Mouse (Mus musculus) liver, adult 2 months (tissue): Measurements from ENCODE around the gene Fam222b. TPM values are rescaled to one million over a fixed set of nuclear protein-coding genes. Genes with fewer than 3 reads are reported as not detected.
A peak's percentile ranks its signal among the peaks of the same experiment; 100 is the strongest.

ENCODE experiments used
- DNase-seq: peaks from one replicate; pipeline ENCODE4 v3.0.0-alpha.2; 2011; ENCODE audit warnings: low read depth, low spot score; ENCODE audit errors: extremely low read depth
- H3K27ac ChIP-seq: fragments of 200-500 bp; replicated peaks from 2 replicates; pipeline ENCODE4 v1.5.1; 2012; ENCODE audit warnings: low read depth, mild to moderate bottlenecking, control low read depth, inconsistent platforms, low read length; ENCODE audit not compliant: insufficient read depth
- H3K27me3 ChIP-seq: fragments of 200-500 bp; 2 replicates; pipeline ENCODE4 v1.6.1; 2012; ENCODE audit warnings: mild to moderate bottlenecking, moderate library complexity, low read length, inconsistent platforms; ENCODE audit not compliant: control insufficient read depth, insufficient read depth
- H3K36me3 ChIP-seq: fragments of 200-500 bp; 2 replicates; pipeline ENCODE4 v1.6.1; 2012; ENCODE audit warnings: low read length, inconsistent platforms; ENCODE audit not compliant: control insufficient read depth, insufficient read depth
- H3K4me1 ChIP-seq: fragments of 200-500 bp; 2 replicates; pipeline ENCODE4 v1.6.1; 2011; ENCODE audit warnings: low read length; ENCODE audit not compliant: control insufficient read depth, insufficient read depth
- H3K4me3 ChIP-seq: fragments of 200-500 bp; 2 replicates; pipeline ENCODE4 v1.5.1; 2011; ENCODE audit warnings: low read depth, mild to moderate bottlenecking, control low read depth, low read length, moderate library complexity; ENCODE audit not compliant: insufficient read depth
- H3K79me2 ChIP-seq: fragments of 200-500 bp; 2 replicates; pipeline ENCODE4 v1.6.1; 2012; ENCODE audit warnings: inconsistent platforms, mild to moderate bottlenecking, low read length, moderate library complexity; ENCODE audit not compliant: control insufficient read depth, insufficient read depth
- H3K9ac ChIP-seq: fragments of 200-500 bp; 2 replicates; pipeline ENCODE4 v1.6.1; 2012; ENCODE audit warnings: low read depth, mild to moderate bottlenecking, control low read depth, inconsistent platforms, low read length
- CTCF ChIP-seq: fragments of 200-500 bp; IDR thresholded peaks from 2 replicates; pipeline ENCODE4 v1.5.1; 2011; ENCODE audit warnings: low read depth, low read length, control low read depth
- POLR2A ChIP-seq: fragments of 200-500 bp; IDR thresholded peaks from 2 replicates; pipeline ENCODE4 v1.6.1; 2011; ENCODE audit warnings: low read length, control low read depth; ENCODE audit not compliant: insufficient read depth; ENCODE audit errors: extremely low read depth
- WGBS: fragments of 180-500 bp; shearing (Covaris S2); methylation state at CpG from one replicate; pipeline ENCODE4 v1.1.7; 2018; 5-methylcytosine and 5-hydroxymethylcytosine counted together
- polyA plus RNA-seq: library from polyadenylated mRNA; depleted of rRNA; stranded (reverse); fragments of >200 nt; gene quantifications from 2 replicates; pipeline ENCODE4 v1.2.3, GENCODE M21; 2012
- total RNA-seq: library from RNA; depleted of rRNA; stranded (reverse); fragments of >200 nt; gene quantifications from 2 replicates; pipeline ENCODE4 v1.2.3, GENCODE M21; 2014

The Fam222b gene
- total and polyA plus RNA-seq, 2 experiments: 2.5 to 13.6 TPM

DNA sequence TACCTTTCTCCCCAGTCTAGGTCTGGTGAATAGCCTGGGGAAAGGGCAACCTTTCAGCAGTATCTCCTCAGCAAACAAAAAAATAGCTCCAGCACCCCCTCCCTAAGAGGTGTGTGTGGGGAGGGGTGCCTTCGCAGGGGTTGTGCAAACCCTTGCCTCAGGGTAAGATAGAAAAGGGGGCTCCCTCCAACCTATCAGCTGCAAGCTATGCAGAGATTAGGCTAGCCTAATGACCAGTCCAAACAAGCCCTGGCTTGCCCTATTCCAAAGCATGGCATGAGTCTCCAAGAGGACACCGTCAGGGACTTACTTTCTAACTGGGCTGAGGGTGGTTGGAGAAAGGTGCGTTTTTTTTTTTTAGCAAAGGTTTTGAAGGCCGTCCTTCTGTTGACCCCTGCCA lies 71.7 kb downstream of the Fam222b start:
- DNase-seq: no peak
- Histone ChIP-seq H3K4me3 (no peak overlapping the region), H3K79me2 (peaks cover 37% of the 10 kb centered on the region; the same call in 1 of the 2 replicates), H3K27ac (peak overlapping the region; percentile 97), H3K9ac (peak overlapping the region; percentile 39), H3K27me3 (no peaks in the 10 kb centered on the region), H3K36me3 (no peaks in the 10 kb centered on the region; the same call in 1 of the 2 replicates), H3K4me1 (peaks cover 20% of the 10 kb centered on the region)
- 35% methylated on average over 4 of the region's 4 CpGs for WGBS
- TF ChIP-seq POLR2A (no peak), CTCF (no peak)

DNA sequence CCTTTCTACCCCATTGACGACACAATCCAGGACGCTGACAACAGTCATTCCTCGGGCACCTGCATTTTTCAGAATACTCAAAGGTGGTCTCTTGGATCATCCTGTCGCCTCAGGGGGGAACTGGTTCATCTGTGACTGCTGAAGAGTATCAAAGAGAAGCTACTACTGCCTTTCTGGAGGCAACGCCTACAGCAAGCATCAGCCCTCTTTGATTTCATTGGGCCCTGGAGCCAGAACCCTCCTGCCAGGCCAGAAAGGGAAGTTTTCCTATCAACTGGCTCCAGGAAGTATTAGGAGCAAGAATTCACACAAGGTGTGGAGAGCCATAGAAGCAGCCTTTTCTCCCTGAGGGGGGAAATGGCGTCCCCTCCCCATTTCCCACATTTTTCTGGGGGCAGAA lies 72.2 kb downstream of the Fam222b start:
- DNase-seq: no peak
- H3K79me2 ChIP-seq: peaks cover 35% of the 10 kb centered on the region; the same call in 1 of the 2 replicates
- H3K27ac ChIP-seq: 0 out of 2 replicates have a peak overlapping the region, but pooled peaks have one; percentile 97
- 90% methylated on average over 6 of the region's 6 CpGs for WGBS
- H3K4me3 ChIP-seq: no peak overlapping the region
- no peaks in the 10 kb centered on the region for H3K27me3 ChIP-seq
- H3K4me1 ChIP-seq: peaks cover 20% of the 10 kb centered on the region
- no peak for TF ChIP-seq CTCF
- no peak for TF ChIP-seq POLR2A
- H3K36me3 ChIP-seq: no peaks in the 10 kb centered on the region; the same call in 1 of the 2 replicates
- no peak overlapping the region for H3K9ac ChIP-seq

GRCm38 (mm10) chr11:78167257-78167959 lies 72.9 kb downstream of the Fam222b start:
- no peaks in the 10 kb centered on the region for H3K27me3 ChIP-seq
- H3K36me3 ChIP-seq: no peaks in the 10 kb centered on the region
- peaks cover 17% of the 10 kb centered on the region for H3K4me1 ChIP-seq
- H3K27ac ChIP-seq: no peak overlapping the region
- H3K4me3 ChIP-seq: no peak overlapping the region
- TF ChIP-seq POLR2A: no peak
- TF ChIP-seq CTCF: no peak
- no peak overlapping the region for H3K9ac ChIP-seq
- H3K79me2 ChIP-seq: peaks cover 28% of the 10 kb centered on the region; the same call in 1 of the 2 replicates
- DNase-seq: no peak
- 90% methylated on average over 14 of the region's 14 CpGs for WGBS

- 80% methylated on average over 19 of the region's 19 CpGs for WGBS
- DNase-seq: no peak
- peaks cover 15% of the 10 kb centered on the region; the same call in 1 of the 2 replicates for H3K79me2 ChIP-seq
- H3K27ac ChIP-seq: no peak overlapping the region
- TF ChIP-seq CTCF: no peak
- TF ChIP-seq POLR2A: no peak
- no peak overlapping the region for H3K4me3 ChIP-seq
- H3K4me1 ChIP-seq: peaks cover 5% of the 10 kb centered on the region
- H3K27me3 ChIP-seq: no peaks in the 10 kb centered on the region
- H3K9ac ChIP-seq: no peak overlapping the region
- H3K36me3 ChIP-seq: no peaks in the 10 kb centered on the region
Measured at GRCm38 (mm10) chr11:78168541-78169468, 74.3 kb downstream of the Fam222b start.

DNA sequence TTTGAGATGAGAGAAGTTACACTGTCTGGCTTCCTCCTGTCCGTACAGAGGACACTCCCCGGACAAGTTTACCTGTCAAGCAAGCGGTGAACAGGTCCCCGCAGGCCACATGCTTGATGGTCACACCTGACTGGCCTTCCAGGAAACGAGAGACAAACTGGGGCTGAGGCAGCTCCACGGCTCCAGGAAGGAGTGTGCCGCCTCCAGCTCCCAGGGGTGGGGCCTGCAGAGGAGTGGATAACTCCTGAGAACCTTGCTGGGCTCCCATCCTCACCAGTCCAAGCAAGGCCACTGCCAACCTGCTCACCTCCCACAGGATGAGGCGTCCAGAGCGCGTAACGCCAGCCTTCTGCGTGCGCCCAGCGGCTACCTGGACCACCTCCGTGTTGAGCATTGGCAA lies 75.8 kb downstream of the Fam222b start:
- H3K27ac ChIP-seq: no peak overlapping the region
- TF ChIP-seq CTCF: no peak
- 94% methylated on average over 15 of the region's 15 CpGs for WGBS
- peaks cover 9% of the 10 kb centered on the region for H3K4me1 ChIP-seq
- H3K9ac ChIP-seq: no peak overlapping the region
- no peaks in the 10 kb centered on the region for H3K79me2 ChIP-seq
- H3K27me3 ChIP-seq: no peaks in the 10 kb centered on the region
- no peak for DNase-seq
- H3K36me3 ChIP-seq: no peaks in the 10 kb centered on the region
- no peak overlapping the region for H3K4me3 ChIP-seq
